Mouse (Mus musculus): ENCODE results near the gene Shcbp1.
A peak's percentile ranks its signal among the peaks of the same experiment; 100 is the strongest.

- no peak for TF ChIP-seq E2F4 (IDR thresholded peaks at IDR 0.05; ENCODE audit: insufficient replicate concordance, low read depth, low read length)
- peak; percentile 41 to 78; a peak in 3 of 4 replicates for TF ChIP-seq CTCF (conservative IDR thresholded peaks at IDR 0.05 in 1 of 2, IDR thresholded peaks at IDR 0.05 in 1 of 2; ENCODE audit: low read depth in 2 of 2, low read length in 2 of 2)
- no peak for TF ChIP-seq ZKSCAN1 (IDR thresholded peaks at IDR 0.05; ENCODE audit: borderline replicate concordance, low read depth, low read length)
- no peak for TF ChIP-seq HCFC1 (IDR thresholded peaks at IDR 0.05; ENCODE audit: low read depth, low read length)
- no peak for TF ChIP-seq POLR2A (IDR thresholded peaks at IDR 0.05; ENCODE audit: low read depth, low read length)
- no peak for TF ChIP-seq UBTF (IDR thresholded peaks at IDR 0.05; ENCODE audit: low read depth, low read length)
- TF ChIP-seq CHD2 (IDR thresholded peaks at IDR 0.05; ENCODE audit: low read length): no peak
- no peak for TF ChIP-seq JUND (conservative IDR thresholded peaks at IDR 0.05; ENCODE audit: low read depth, low read length)
- no peak for TF ChIP-seq NRF1 (IDR thresholded peaks at IDR 0.05; ENCODE audit: low read depth, low read length)
- TF ChIP-seq CHD1 (IDR thresholded peaks at IDR 0.05; ENCODE audit: low read depth, low read length): no peak
Observed at GRCm38 (mm10) chr8:4800524-4801122, 21.3 kb upstream of the Shcbp1 start.

All from CH12.LX (cell line).